Mouse (Mus musculus): Measurements from ENCODE around the gene Zfand3.

DNA sequence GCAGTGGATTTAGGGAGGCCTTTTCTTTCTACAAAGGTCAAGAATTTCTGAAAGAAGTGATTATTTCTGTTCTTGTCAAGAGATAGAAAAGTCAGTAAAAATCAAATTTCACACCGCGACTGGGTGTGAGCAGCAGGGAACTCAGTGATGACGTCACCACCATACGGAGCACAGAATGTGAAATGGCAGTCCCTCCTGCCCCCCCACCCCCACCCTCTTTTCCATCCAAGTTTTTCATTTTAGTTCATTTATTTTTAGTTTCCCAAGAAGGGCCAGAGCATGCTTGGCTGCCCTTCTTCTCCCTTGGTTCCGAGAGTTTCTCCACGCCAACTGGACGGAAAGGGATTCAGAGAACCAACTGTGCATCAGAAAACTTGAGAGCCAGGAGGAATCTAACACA, 6.8 kb upstream of the Zfand3 start:
- no peak for TF ChIP-seq CTCF (IDR thresholded peaks at IDR 0.05; ENCODE audit: extremely low read depth, insufficient read length, insufficient replicate concordance, low read depth, low read length)
- no peak for TF ChIP-seq POLR2A (IDR thresholded peaks at IDR 0.05; ENCODE audit: low read depth, low read length)

Measured in small intestine, adult 2 months (tissue).